Mouse (Mus musculus) hematopoietic stem cell, adult 5-6 weeks (primary cell): ENCODE data around the gene Setd6. TPM values are rescaled to one million over a fixed set of nuclear protein-coding genes. Genes with fewer than 3 reads are reported as not detected.

Source experiments
- total RNA-seq: library from RNA; stranded (forward); fragments of 172-1452, 232-1000 nt; gene quantifications from 2 replicates; pipeline ENCODE4 v1.2.3, GENCODE M21; 2017

The Setd6 gene
- total RNA-seq, 1 experiment from 2014 or later, result 45.2 TPM

Other genes with a start within 250 kb of the Setd6 start
- 20.6 and 23.3 TPM in 2 replicates for gene Csnk2a2, start 225.8 kb upstream of the Setd6 start, total RNA-seq
- gene Ccdc113, start 181.8 kb upstream of the Setd6 start, total RNA-seq, result not detected in 2 replicates
- gene Prss54, start 139.5 kb upstream of the Setd6 start, total RNA-seq, result not detected in 2 replicates
- 16.3 and 22.9 TPM in 2 replicates for gene Gins3, start 82.4 kb upstream of the Setd6 start, total RNA-seq
- gene Ndrg4, start 38.9 kb upstream of the Setd6 start, total RNA-seq, result 0.79 TPM in 1 of 2 replicates, not detected in the other
- 141 and 174 TPM in 2 replicates for gene Cnot1, start 91.6 kb downstream of the Setd6 start, total RNA-seq
- gene Sap18b, start 109.5 kb downstream of the Setd6 start, total RNA-seq, result 208 and 312 TPM in 2 replicates
- 6.0 and 9.5 TPM in 2 replicates for gene Slc38a7, start 137.7 kb downstream of the Setd6 start, total RNA-seq
- gene Got2, start 172.7 kb downstream of the Setd6 start, total RNA-seq, result 81.4 and 96.3 TPM in 2 replicates